ENCODE assay signal across 22 mouse cellular contexts in the genomic region with DNA sequence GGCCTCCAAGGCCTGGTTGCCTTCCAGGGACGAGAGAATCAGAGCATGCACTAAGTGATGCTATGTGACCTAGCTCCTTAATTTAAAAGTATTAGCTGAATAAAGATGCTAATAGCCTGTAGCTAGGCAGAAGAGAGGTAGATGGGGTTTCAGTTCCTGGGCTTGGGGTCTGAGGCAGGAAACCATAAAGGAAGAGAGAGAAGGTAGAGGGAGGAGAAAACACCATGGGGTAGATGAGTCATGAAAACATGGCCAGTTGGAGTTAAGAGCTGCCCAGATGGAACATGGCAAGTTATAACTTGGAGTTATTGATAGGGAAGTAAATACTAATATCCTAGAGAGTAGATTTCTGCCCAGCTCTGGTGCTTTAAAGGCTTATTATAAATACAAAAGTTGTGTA. TPM values are rescaled to one million over a fixed set of nuclear protein-coding genes. Genes with fewer than 3 reads are reported as not detected.
"Had no signal": no experiment of that assay in that cellular context is flagged by ENCODE, and none has a peak within 500 bp of the region (broad histone marks: within the 10 kb centered on the region; RNA-seq: fewer than 3 reads in every experiment).

No protein-coding gene starts in this region.

- H3K9ac ChIP-seq: liver, postnatal 0 days; lung, embryonic 15.5 days; midbrain, embryonic 12.5 days; neural tube, embryonic 13.5 days; neural tube, embryonic 15.5 days had no signal

- H3K27ac ChIP-seq: lung, embryonic 15.5 days; macrophage; midbrain, embryonic 12.5 days; neural tube, embryonic 13.5 days; neural tube, embryonic 15.5 days had no signal

- H3K4me3 ChIP-seq: lung, embryonic 15.5 days; megakaryocyte, embryonic 14.5 days; midbrain, embryonic 12.5 days; myocyte; neural tube, embryonic 13.5 days; neural tube, embryonic 15.5 days had no signal

- H3K4me1 ChIP-seq: lung, embryonic 15.5 days; midbrain, embryonic 12.5 days; neural tube, embryonic 13.5 days; neural tube, embryonic 15.5 days had no signal

- DNase-seq: liver, postnatal 0 days; lung, adult 2 months; lung, postnatal 14 days; lung, postnatal 36 days; midbrain, embryonic 14.5 days; retina, postnatal 1 day; right cerebral cortex, adult 18-20 months; right cerebral cortex, postnatal 25 days; right cerebral cortex, postnatal 4 days; spleen, adult 18-20 months; thymus, adult 18-20 months; thymus, postnatal 14 days; thymus, postnatal 36 days had no signal

- ATAC-seq: liver, postnatal 0 days; lung, postnatal 0 days; midbrain, embryonic 16.5 days had no signal

- H3K9me3 ChIP-seq: lung, embryonic 15.5 days; megakaryocyte, embryonic 14.5 days; midbrain, embryonic 12.5 days; neural tube, embryonic 13.5 days; neural tube, embryonic 15.5 days had no signal

- H3K36me3 ChIP-seq: lung, embryonic 15.5 days; midbrain, embryonic 12.5 days; neural tube, embryonic 13.5 days; neural tube, embryonic 15.5 days had no signal

- H3K27me3 ChIP-seq: lung, embryonic 15.5 days; midbrain, embryonic 12.5 days; neural tube, embryonic 13.5 days; neural tube, embryonic 15.5 days had no signal

- H3K4me2 ChIP-seq: lung, embryonic 15.5 days; midbrain, embryonic 12.5 days; neural tube, embryonic 13.5 days; neural tube, embryonic 15.5 days had no signal

RNA-seq across cellular contexts. Expression of gene Thpo, which starts 23.1 kb away (rescaled TPM):
- polyA plus RNA-seq: macrophage had no signal

RNA-seq across cellular contexts. Expression of gene Chrd, which starts 24.5 kb away (rescaled TPM):
- polyA plus RNA-seq: macrophage had no signal
